Mouse (Mus musculus) CH12.LX (cell line): ENCODE data around the gene Slc45a3. TPM values are rescaled to one million over a fixed set of nuclear protein-coding genes. Genes with fewer than 3 reads are reported as not detected.

ENCODE experiments used
- DNase-seq: peaks from one replicate; pipeline ENCODE4 v3.0.0-alpha.2; 2013; ENCODE audit errors: extremely low read depth
- H3K27ac ChIP-seq: 2 replicates; pipeline ENCODE4 v1.5.1; 2012; ENCODE audit warnings: low read depth, mild to moderate bottlenecking, control low read depth, moderate library complexity; ENCODE audit not compliant: insufficient read depth
- H3K27me3 ChIP-seq: replicated peaks from 2 replicates; pipeline ENCODE3; 2012; ENCODE audit warnings: inconsistent platforms
- H3K36me3 ChIP-seq, 2 experiments: replicated peaks in 1 of 2; 2 replicates each; pipeline versions ENCODE3 to v1.6.1; 2012; ENCODE audit warnings: inconsistent platforms in 1 of 2, low read length in 1 of 2, mild to moderate bottlenecking in 1 of 2, mixed read lengths in 1 of 2, moderate library complexity in 1 of 2; ENCODE audit not compliant: control insufficient read depth in 1 of 2, insufficient read depth in 1 of 2
- H3K4me1 ChIP-seq, 2 experiments: 2 replicates each; pipeline ENCODE4 v1.6.1; 2012; ENCODE audit warnings: inconsistent platforms in 1 of 2, moderate library complexity in 1 of 2; ENCODE audit not compliant: insufficient read depth in 2 of 2, control insufficient read depth in 1 of 2
- H3K4me2 ChIP-seq: 2 replicates; pipeline ENCODE4 v1.6.1; 2012; ENCODE audit warnings: low read depth, mild to moderate bottlenecking, control low read depth; ENCODE audit not compliant: poor library complexity, insufficient read depth, severe bottlenecking
- H3K4me3 ChIP-seq, 3 experiments: fragments of 150-350 bp in 1 of 3; sonication (generic) in 1 of 3; replicated peaks in 1 of 3; 2 replicates each; pipeline versions ENCODE3 to v1.5.1; 2011 to 2012; ENCODE audit warnings: low read depth in 2 of 3, low read length in 2 of 3, mild to moderate bottlenecking in 2 of 3, moderate library complexity in 2 of 3, control low read depth in 1 of 3, improper control_type of control experiment in 1 of 3, inconsistent platforms in 1 of 3, mixed read lengths in 1 of 3; ENCODE audit not compliant: poor library complexity in 1 of 3
- H3K79me2 ChIP-seq: replicated peaks from 2 replicates; pipeline ENCODE4 v1.6.1; 2012; ENCODE audit warnings: mild to moderate bottlenecking, moderate library complexity; ENCODE audit not compliant: control insufficient read depth, poor library complexity, insufficient read depth, severe bottlenecking; ENCODE audit errors: extremely low read depth
- H3K9ac ChIP-seq: 2 replicates; pipeline ENCODE4 v1.6.1; 2012; ENCODE audit warnings: low read depth, mild to moderate bottlenecking, control low read depth, moderate library complexity; ENCODE audit not compliant: insufficient read depth
- H3K9me3 ChIP-seq: replicated peaks from 2 replicates; pipeline ENCODE3; 2012; ENCODE audit warnings: low read length, inconsistent platforms, mixed read lengths
- BHLHE40 ChIP-seq: IDR thresholded peaks from 2 replicates; pipeline ENCODE4 v1.6.1; 2011; ENCODE audit warnings: mild to moderate bottlenecking, low read depth, low read length, improper control_type of control experiment
- CHD1 ChIP-seq: IDR thresholded peaks from 2 replicates; pipeline ENCODE4 v1.6.1; 2012; ENCODE audit warnings: low read depth, low read length, improper control_type of control experiment, inconsistent platforms
- E2F4 ChIP-seq: IDR thresholded peaks from 2 replicates; pipeline ENCODE4 v1.6.1; 2011; ENCODE audit warnings: low read depth, low read length, improper control_type of control experiment; ENCODE audit not compliant: insufficient replicate concordance
- EP300 ChIP-seq: IDR thresholded peaks from 2 replicates; pipeline ENCODE4 v1.6.1; 2011; ENCODE audit warnings: low read length, improper control_type of control experiment
- ETS1 ChIP-seq: conservative IDR thresholded peaks from 2 replicates; pipeline ENCODE4 v1.6.1; 2012; ENCODE audit warnings: low read depth, mild to moderate bottlenecking, inconsistent platforms, low read length, improper control_type of control experiment, moderate library complexity
- GABPA ChIP-seq: IDR thresholded peaks from 2 replicates; pipeline ENCODE4 v1.6.1; 2012; ENCODE audit warnings: low read depth, low read length, improper control_type of control experiment, inconsistent platforms; ENCODE audit not compliant: insufficient replicate concordance
- HCFC1 ChIP-seq: IDR thresholded peaks from 2 replicates; pipeline ENCODE4 v1.6.1; 2012; ENCODE audit warnings: low read depth, mild to moderate bottlenecking, inconsistent platforms, low read length, improper control_type of control experiment
- IRF4 ChIP-seq: IDR thresholded peaks from 2 replicates; pipeline ENCODE4 v1.6.1; 2014; ENCODE audit warnings: low read depth, mild to moderate bottlenecking, inconsistent platforms, low read length, improper control_type of control experiment
- JUN ChIP-seq: IDR thresholded peaks from 2 replicates; pipeline ENCODE4 v1.6.1; 2011; ENCODE audit warnings: low read depth, mild to moderate bottlenecking, low read length, improper control_type of control experiment, moderate library complexity; ENCODE audit not compliant: insufficient read depth
- JUND ChIP-seq: conservative IDR thresholded peaks from 2 replicates; pipeline ENCODE4 v1.6.1; 2011; ENCODE audit warnings: low read depth, low read length, improper control_type of control experiment
- KAT2A ChIP-seq: IDR thresholded peaks from 2 replicates; pipeline ENCODE4 v1.6.1; 2012; ENCODE audit warnings: low read length, improper control_type of control experiment, inconsistent platforms; ENCODE audit not compliant: insufficient replicate concordance
- MAFK ChIP-seq: IDR thresholded peaks from 2 replicates; pipeline ENCODE4 v1.6.1; 2011; ENCODE audit warnings: low read length, improper control_type of control experiment; ENCODE audit not compliant: insufficient replicate concordance
- MXI1 ChIP-seq: IDR thresholded peaks from 2 replicates; pipeline ENCODE4 v1.6.1; 2011; ENCODE audit warnings: mild to moderate bottlenecking, low read depth, low read length, improper control_type of control experiment
- MYC ChIP-seq: IDR thresholded peaks from 2 replicates; pipeline ENCODE4 v1.6.1; 2011; ENCODE audit warnings: low read depth, mild to moderate bottlenecking, improper control_type of control experiment, low read length
- POLR2A ChIP-seq: IDR thresholded peaks from 2 replicates; pipeline ENCODE4 v1.6.1; 2011; ENCODE audit warnings: low read depth, mild to moderate bottlenecking, improper control_type of control experiment, low read length
- RAD21 ChIP-seq: IDR thresholded peaks from 2 replicates; pipeline ENCODE4 v1.6.1; 2011; ENCODE audit warnings: low read depth, mild to moderate bottlenecking, low read length, improper control_type of control experiment, moderate library complexity
- TBP ChIP-seq: conservative IDR thresholded peaks from 2 replicates; pipeline ENCODE4 v1.6.1; 2011; ENCODE audit warnings: low read depth, low read length, improper control_type of control experiment
- UBTF ChIP-seq: IDR thresholded peaks from 2 replicates; pipeline ENCODE4 v1.6.1; 2012; ENCODE audit warnings: low read depth, mild to moderate bottlenecking, inconsistent platforms, low read length, improper control_type of control experiment, moderate library complexity
- USF2 ChIP-seq: conservative IDR thresholded peaks from 2 replicates; pipeline ENCODE4 v1.6.1; 2011; ENCODE audit warnings: low read depth, low read length, improper control_type of control experiment
- ZC3H11A ChIP-seq: IDR thresholded peaks from 2 replicates; pipeline ENCODE4 v1.6.1; 2012; ENCODE audit warnings: low read depth, mild to moderate bottlenecking, inconsistent platforms, low read length, improper control_type of control experiment
- ZKSCAN1 ChIP-seq: IDR thresholded peaks from 2 replicates; pipeline ENCODE4 v1.6.1; 2012; ENCODE audit warnings: low read depth, inconsistent platforms, low read length, improper control_type of control experiment, borderline replicate concordance
- dilution Hi-C: fragments of 300-500 bp; cut with MboI; formaldehyde crosslinking; loops from 2 replicates; pipeline ENCODE4 v1.14.3; 2020; ENCODE audit warnings: low sequenced_read_pairs; ENCODE audit not compliant: extremely low pct_unique_long_range_greater_than_20kb, extremely low pct_ligation_motif_present
- in situ Hi-C: fragments of 300-500 bp; cut with MboI; formaldehyde crosslinking; loops from 3 replicates; pipeline ENCODE4 v1.14.3; 2019; ENCODE audit warnings: low sequenced_read_pairs, low pct_ligation_motif_present, low pct_unique_long_range_greater_than_20kb, mixed read lengths
- polyA plus RNA-seq: library from polyadenylated mRNA; unstranded; fragments of >175 nt; gene quantifications from 2 replicates; pipeline ENCODE4 v1.2.1, GENCODE M21; 2012; ENCODE audit warnings: low read depth; ENCODE audit not compliant: insufficient read length
- total RNA-seq, 2 experiments: library from RNA; depleted of rRNA; stranded (reverse); fragments of 300-350 nt in 1 of 2; fragments of >200 nt in 1 of 2; gene quantifications; 2 replicates each; pipeline ENCODE4 v1.2.3; 2012 to 2014

Gene Slc45a3
- total and polyA plus RNA-seq, 3 experiments, result 0.16 to 0.47 (median 0.20) TPM

DNA sequence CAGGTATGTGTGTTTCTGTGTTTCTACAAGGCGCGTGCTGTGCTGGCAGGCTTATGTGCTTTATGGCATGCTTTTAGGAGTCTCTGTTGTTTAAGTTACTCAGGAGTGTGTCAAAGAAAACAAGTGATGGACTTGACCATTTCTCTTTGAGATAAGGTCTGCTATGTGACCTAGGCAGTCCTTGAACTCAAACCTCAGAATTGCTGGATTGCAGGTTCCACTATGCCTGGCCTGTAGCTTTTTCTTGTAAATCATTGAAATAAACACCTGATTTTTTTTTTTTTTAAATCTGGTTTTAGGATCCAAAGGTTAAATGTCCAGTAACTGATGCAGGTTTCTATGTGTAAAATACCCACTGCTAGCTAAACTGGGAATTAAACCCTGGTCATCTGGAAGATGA is 43.7 kb upstream of the Slc45a3 start:
- dilution Hi-C loops (no loop called here), in situ Hi-C loops (no loop called here)
- H3K79me2 ChIP-seq, result peaks cover 67% of the 10 kb centered on the region
- no peak overlapping the region for H3K27ac ChIP-seq
- peaks cover 3 to 44% of the 10 kb centered on the region in 2 experiments; a peak in 2 of 4 replicates for H3K4me1 ChIP-seq
- DNase-seq, result no peak
- H3K4me3 ChIP-seq, result no peak overlapping the region
- H3K9me3 ChIP-seq, result no peaks in the 10 kb centered on the region
- no peak for TF ChIP-seq E2F4
- TF ChIP-seq KAT2A, result no peak
- no peak for TF ChIP-seq IRF4
- no peak for TF ChIP-seq BHLHE40
- TF ChIP-seq MXI1, result no peak
- TF ChIP-seq JUND, result no peak
- no peak for TF ChIP-seq TBP
- TF ChIP-seq USF2, result no peak
- TF ChIP-seq CHD1, result no peak
- TF ChIP-seq MAFK, result no peak
- no peak overlapping the region for H3K4me2 ChIP-seq
- H3K36me3 ChIP-seq, result peaks cover 26 to 67% of the 10 kb centered on the region in 2 experiments
- H3K9ac ChIP-seq, result no peak overlapping the region
- H3K27me3 ChIP-seq, result no peaks in the 10 kb centered on the region

DNA sequence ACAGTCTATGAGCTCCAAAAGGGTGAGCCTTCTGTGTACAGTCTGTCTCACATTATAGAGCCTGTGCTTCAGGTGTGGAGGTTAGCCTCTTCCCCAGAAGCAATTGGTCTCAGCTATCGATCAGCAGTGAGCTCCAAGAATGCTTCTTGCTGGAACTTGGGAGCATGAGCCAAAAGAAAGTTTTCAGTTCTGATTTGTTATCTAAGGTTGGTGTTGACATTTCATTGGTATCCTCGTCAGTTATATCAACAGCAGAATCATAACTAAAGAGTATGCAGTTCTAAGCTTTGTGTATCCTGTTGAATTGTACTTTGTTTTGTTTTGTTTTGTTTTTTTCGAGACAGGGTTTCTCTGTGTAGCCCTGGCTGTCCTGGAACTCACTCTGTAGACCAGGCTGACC is 40.7 kb upstream of the Slc45a3 start:
- peaks cover 0 to 20% of the 10 kb centered on the region in 2 experiments; a peak in 2 of 4 replicates for H3K4me1 ChIP-seq
- no peak overlapping the region for H3K27ac ChIP-seq
- no peaks in the 10 kb centered on the region for H3K27me3 ChIP-seq
- no peak overlapping the region for H3K9ac ChIP-seq
- no peak overlapping the region for H3K4me3 ChIP-seq
- H3K36me3 ChIP-seq, result peaks cover 49 to 84% of the 10 kb centered on the region in 2 experiments
- dilution Hi-C loops (no loop called here), in situ Hi-C loops (no loop called here)
- no peak for DNase-seq
- no peak overlapping the region for H3K4me2 ChIP-seq
- TF ChIP-seq MYC, result no peak
- no peak for TF ChIP-seq RAD21
- TF ChIP-seq UBTF, result no peak
- no peak for TF ChIP-seq ETS1
- no peak for TF ChIP-seq POLR2A
- no peak for TF ChIP-seq USF2
- no peak for TF ChIP-seq EP300
- no peak for TF ChIP-seq JUN
- TF ChIP-seq ZC3H11A, result no peak
- no peak for TF ChIP-seq HCFC1
- TF ChIP-seq ZKSCAN1, result no peak
- TF ChIP-seq MAFK, result no peak
- TF ChIP-seq CHD1, result no peak
- TF ChIP-seq GABPA, result no peak
- no peaks in the 10 kb centered on the region for H3K9me3 ChIP-seq
- peaks cover 48% of the 10 kb centered on the region for H3K79me2 ChIP-seq
